Mouse (Mus musculus): Measurements from ENCODE around the gene Slc35e3. TPM values are rescaled to one million over a fixed set of nuclear protein-coding genes. Genes with fewer than 3 reads are reported as not detected.

Slc35e3 gene
- total and polyA plus RNA-seq, 2 experiments from 2014 or later = 24.4 to 31.0 TPM

DNA sequence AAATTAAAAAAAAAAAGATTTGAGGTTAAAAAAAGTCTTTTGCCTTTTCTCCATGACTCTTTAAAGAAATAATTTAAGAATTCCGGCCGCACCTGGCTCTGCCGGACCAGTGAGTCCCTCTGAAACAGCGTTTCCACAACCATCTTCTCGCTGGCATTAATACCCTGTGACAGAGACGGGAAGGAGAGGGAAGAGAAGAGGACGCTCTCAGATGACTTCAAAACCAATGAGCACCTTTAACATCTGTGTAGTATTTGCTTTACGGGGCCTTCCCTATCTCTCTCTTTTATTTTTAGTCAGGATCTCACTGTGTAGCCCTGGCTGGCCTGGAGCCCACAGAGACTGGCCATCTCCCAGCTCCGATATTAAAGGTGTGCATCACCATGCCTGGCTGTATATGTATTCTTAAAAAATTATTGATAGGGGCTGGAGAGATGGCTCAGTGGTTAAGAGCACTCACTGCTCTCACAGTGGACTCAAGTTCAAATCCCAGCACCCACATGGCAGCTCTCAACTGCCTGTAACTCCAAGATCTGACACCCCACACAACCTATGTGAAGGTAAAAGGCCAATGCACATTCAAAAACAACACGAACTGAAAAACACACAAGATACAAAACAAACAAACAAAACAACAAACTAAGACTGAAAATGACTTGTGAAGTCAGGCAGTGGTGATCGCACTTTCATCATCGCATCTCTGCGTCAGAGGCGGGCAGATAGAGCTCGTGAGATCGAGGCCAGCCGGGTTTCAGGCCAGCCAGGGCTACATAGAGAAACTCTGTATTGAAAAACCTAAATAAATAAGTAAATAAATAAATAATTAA is 31.5 kb upstream of the Slc35e3 start:
- H3K36me3 ChIP-seq (ENCODE audit: insufficient read depth, low read length) = peaks cover 63% of the 10 kb centered on the region
- no peaks in the 10 kb centered on the region for H3K4me1 ChIP-seq (ENCODE audit: insufficient read depth, low read length)
- H3K9ac ChIP-seq (replicated peaks; ENCODE audit: low read length, poor library complexity, severe bottlenecking) = no peak overlapping the region
- no peak for TF ChIP-seq CTCF (IDR thresholded peaks at IDR 0.05)
- H3K27me3 ChIP-seq (ENCODE audit: insufficient read depth, low read length) = no peaks in the 10 kb centered on the region
- ATAC-seq (ENCODE audit: low FRiP score) = no peak
- 96% methylated on average over 17 of the region's 17 CpGs for WGBS
- no peak overlapping the region for H3K4me3 ChIP-seq (ENCODE audit: low read depth, low read length)
- DNase-seq (ENCODE audit: low spot score) = no peak
- H3K9me3 ChIP-seq (ENCODE audit: low read length) = no peaks in the 10 kb centered on the region
- H3K4me2 ChIP-seq (ENCODE audit: low read depth, low read length, poor library complexity, severe bottlenecking) = no peak overlapping the region
- no peak overlapping the region for H3K27ac ChIP-seq (ENCODE audit: low read depth, low read length)

DNA sequence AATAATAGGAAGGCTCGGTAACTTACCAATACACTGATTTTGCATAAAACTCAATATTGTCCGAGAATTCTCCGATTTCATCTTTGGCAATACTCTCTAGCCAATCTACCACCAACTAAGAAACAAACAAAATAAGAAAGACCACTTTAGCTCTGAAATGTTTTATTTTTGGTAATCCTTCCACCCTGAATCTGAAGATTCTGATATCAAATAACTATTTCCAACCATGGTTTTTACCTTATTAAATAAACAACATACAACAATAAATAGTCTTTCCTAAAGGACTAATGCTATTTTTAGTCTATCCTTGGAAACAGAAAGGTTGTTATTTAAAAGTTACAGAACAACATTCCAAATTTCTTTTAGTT is 30.9 kb upstream of the Slc35e3 start:
- TF ChIP-seq CTCF (IDR thresholded peaks at IDR 0.05) = no peak
- no peak overlapping the region for H3K4me3 ChIP-seq (ENCODE audit: low read depth, low read length)
- no peak overlapping the region for H3K4me2 ChIP-seq (ENCODE audit: low read depth, low read length, poor library complexity, severe bottlenecking)
- H3K9ac ChIP-seq (replicated peaks; ENCODE audit: low read length, poor library complexity, severe bottlenecking) = no peak overlapping the region
- no peak for DNase-seq (ENCODE audit: low spot score)
- H3K36me3 ChIP-seq (ENCODE audit: insufficient read depth, low read length) = peaks cover 65% of the 10 kb centered on the region
- no peak for ATAC-seq (ENCODE audit: low FRiP score)
- WGBS = 96% methylated on average over 3 of the region's 3 CpGs
- H3K27ac ChIP-seq (ENCODE audit: low read depth, low read length) = no peak overlapping the region
- no peaks in the 10 kb centered on the region for H3K9me3 ChIP-seq (ENCODE audit: low read length)
- no peaks in the 10 kb centered on the region for H3K4me1 ChIP-seq (ENCODE audit: insufficient read depth, low read length)
- H3K27me3 ChIP-seq (ENCODE audit: insufficient read depth, low read length) = no peaks in the 10 kb centered on the region

DNA sequence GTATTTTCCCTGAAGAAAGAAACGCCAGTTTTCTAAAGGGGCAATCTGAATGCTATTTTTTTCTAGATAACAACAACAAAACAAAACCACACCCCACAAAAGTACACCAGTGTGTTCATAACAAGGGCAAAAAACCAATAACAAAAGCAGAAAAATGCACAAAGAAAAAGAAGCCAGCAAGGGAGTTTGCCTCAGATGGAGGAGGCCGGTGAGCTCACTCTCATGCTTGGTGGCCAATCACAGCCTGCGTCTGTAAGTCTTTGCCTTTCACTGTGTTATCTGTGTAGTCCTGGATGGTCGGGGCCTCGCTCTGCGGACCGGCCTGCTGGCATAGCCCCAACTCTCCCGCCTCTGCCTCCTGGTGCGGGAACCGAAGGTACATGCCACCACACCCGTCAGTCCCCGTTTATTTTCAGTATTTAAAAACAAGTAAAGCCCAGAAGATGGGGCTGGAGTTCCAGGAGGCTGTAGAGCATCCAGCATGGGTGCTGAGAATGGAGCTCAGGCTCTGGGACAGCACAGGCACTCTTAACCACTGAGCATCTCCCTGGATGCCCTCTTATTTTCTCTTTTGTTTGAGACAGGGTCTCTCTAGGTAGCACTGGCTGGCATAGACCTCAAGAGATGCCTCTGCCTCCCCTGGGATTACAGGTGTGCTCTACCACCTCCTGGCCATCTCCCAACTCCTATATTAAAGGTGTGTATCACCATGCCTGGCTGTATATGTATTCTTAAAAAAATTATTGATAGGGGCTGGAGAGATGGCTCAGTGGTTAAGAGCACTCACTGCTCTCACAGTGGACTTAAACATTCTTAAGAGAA is 30.3 kb upstream of the Slc35e3 start:
- no peak overlapping the region for H3K4me3 ChIP-seq (ENCODE audit: low read depth, low read length)
- WGBS = 90% methylated on average over 12 of the region's 12 CpGs
- DNase-seq (ENCODE audit: low spot score) (no peak), ATAC-seq (ENCODE audit: low FRiP score) (no peak)
- H3K36me3 ChIP-seq (ENCODE audit: insufficient read depth, low read length) = peaks cover 62% of the 10 kb centered on the region
- no peak overlapping the region for H3K27ac ChIP-seq (ENCODE audit: low read depth, low read length)
- no peak for TF ChIP-seq CTCF (IDR thresholded peaks at IDR 0.05)
- no peak overlapping the region for H3K4me2 ChIP-seq (ENCODE audit: low read depth, low read length, poor library complexity, severe bottlenecking)
- H3K27me3 ChIP-seq (ENCODE audit: insufficient read depth, low read length) = no peaks in the 10 kb centered on the region
- no peak overlapping the region for H3K9ac ChIP-seq (replicated peaks; ENCODE audit: low read length, poor library complexity, severe bottlenecking)
- no peaks in the 10 kb centered on the region for H3K4me1 ChIP-seq (ENCODE audit: insufficient read depth, low read length)
- H3K9me3 ChIP-seq (ENCODE audit: low read length) = no peaks in the 10 kb centered on the region

DNA sequence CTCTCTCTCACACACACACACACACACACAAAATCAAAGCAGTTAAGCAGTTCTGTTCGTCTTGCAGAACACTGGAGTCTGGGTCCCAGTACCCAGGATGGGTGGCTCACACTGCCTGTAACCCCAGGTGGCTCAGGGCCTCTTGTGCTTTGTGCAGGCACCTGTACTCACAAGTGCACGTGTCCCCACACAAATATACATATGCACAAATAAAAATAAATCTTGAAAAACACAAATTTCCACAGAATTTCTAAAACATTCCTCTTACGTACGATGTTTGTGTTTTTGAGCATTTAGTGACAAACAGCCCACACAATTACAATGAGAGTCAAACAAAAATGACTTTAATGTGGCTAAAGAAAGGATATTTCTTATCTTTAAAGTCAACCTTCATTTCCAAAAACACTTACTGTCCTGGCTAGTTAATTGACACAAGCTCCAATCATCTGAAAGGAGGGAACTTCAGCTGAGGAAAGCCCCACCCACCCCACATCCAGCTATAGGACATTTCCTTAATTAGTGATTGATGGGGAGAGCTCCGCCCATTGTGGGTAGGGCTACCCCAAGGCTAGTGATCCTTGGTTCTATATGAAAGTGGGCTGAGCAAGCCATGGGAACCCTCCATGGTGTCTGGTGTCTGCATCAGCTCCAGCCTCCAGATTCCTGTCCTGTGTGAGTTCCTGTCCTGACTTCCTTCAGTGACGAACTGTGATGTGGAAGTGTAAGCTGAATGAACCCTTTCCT is 29.4 kb upstream of the Slc35e3 start:
- H3K9me3 ChIP-seq (ENCODE audit: low read length) = no peaks in the 10 kb centered on the region
- no peaks in the 10 kb centered on the region for H3K27me3 ChIP-seq (ENCODE audit: insufficient read depth, low read length)
- H3K4me3 ChIP-seq (ENCODE audit: low read depth, low read length) = no peak overlapping the region
- ATAC-seq (ENCODE audit: low FRiP score) = no peak
- 93% methylated on average over 6 of the region's 6 CpGs for WGBS
- TF ChIP-seq CTCF (IDR thresholded peaks at IDR 0.05) = no peak
- no peak overlapping the region for H3K27ac ChIP-seq (ENCODE audit: low read depth, low read length)
- peaks cover 59% of the 10 kb centered on the region for H3K36me3 ChIP-seq (ENCODE audit: insufficient read depth, low read length)
- no peak for DNase-seq (ENCODE audit: low spot score)
- H3K4me1 ChIP-seq (ENCODE audit: insufficient read depth, low read length) = no peaks in the 10 kb centered on the region
- no peak overlapping the region for H3K9ac ChIP-seq (replicated peaks; ENCODE audit: low read length, poor library complexity, severe bottlenecking)
- H3K4me2 ChIP-seq (ENCODE audit: low read depth, low read length, poor library complexity, severe bottlenecking) = no peak overlapping the region

- Histone ChIP-seq H3K4me3 (ENCODE audit: low read depth, low read length) (no peak overlapping the region), H3K36me3 (ENCODE audit: insufficient read depth, low read length) (peaks cover 60% of the 10 kb centered on the region)
Measured at GRCm38 (mm10) chr10:117774817-117775120, 28.6 kb upstream of the Slc35e3 start.

More at GRCm38 (mm10) chr10:117774817-117775120, 28.6 kb upstream of the Slc35e3 start:
- DNase-seq (ENCODE audit: low spot score) (no peak), ATAC-seq (ENCODE audit: low FRiP score) (no peak)
- no peak overlapping the region for H3K27ac ChIP-seq (ENCODE audit: low read depth, low read length)
- H3K27me3 ChIP-seq (ENCODE audit: insufficient read depth, low read length) = no peaks in the 10 kb centered on the region
- no peak for TF ChIP-seq CTCF (IDR thresholded peaks at IDR 0.05)
- H3K4me1 ChIP-seq (ENCODE audit: insufficient read depth, low read length) = no peaks in the 10 kb centered on the region
- no peaks in the 10 kb centered on the region for H3K9me3 ChIP-seq (ENCODE audit: low read length)
- H3K9ac ChIP-seq (replicated peaks; ENCODE audit: low read length, poor library complexity, severe bottlenecking) = no peak overlapping the region
- H3K4me2 ChIP-seq (ENCODE audit: low read depth, low read length, poor library complexity, severe bottlenecking) = no peak overlapping the region
- WGBS = 98% methylated on average over 1 of the region's 1 CpGs
